Mouse (Mus musculus) kidney, embryonic 16.5 days (tissue): ENCODE measurements around the gene C530008M17Rik. TPM values are rescaled to one million over a fixed set of nuclear protein-coding genes. Genes with fewer than 3 reads are reported as not detected.

Experiments used
- ATAC-seq: fragments of 200-750 bp; cut with Nextera tagmentation; 2 replicates; pipeline ENCODE4 v1.8.0; 2017; ENCODE audit warnings: moderate TSS enrichment; ENCODE audit not compliant: low FRiP score, low TSS enrichment
- H3K27ac ChIP-seq: fragments of 300-500 bp; sonication (generic); 2 replicates; pipeline ENCODE4 v1.5.1; 2014; ENCODE audit warnings: low read length
- H3K27me3 ChIP-seq: fragments of 300-500 bp; sonication (generic); 2 replicates; pipeline ENCODE4 v1.6.1; 2014; ENCODE audit warnings: low read length, control low read depth, mixed read lengths; ENCODE audit not compliant: insufficient read depth
- H3K36me3 ChIP-seq: fragments of 300-500 bp; sonication (generic); 2 replicates; pipeline ENCODE4 v1.6.1; 2014; ENCODE audit warnings: low read length, control low read depth, mixed read lengths; ENCODE audit not compliant: insufficient read depth
- H3K4me1 ChIP-seq: fragments of 300-500 bp; sonication (generic); 2 replicates; pipeline ENCODE4 v1.6.1; 2014; ENCODE audit warnings: low read length, control low read depth, mixed read lengths; ENCODE audit not compliant: insufficient read depth
- H3K4me2 ChIP-seq: fragments of 300-500 bp; sonication (generic); replicated peaks from 2 replicates; pipeline ENCODE4 v1.6.1; 2014; ENCODE audit warnings: low read depth, low read length
- H3K4me3 ChIP-seq: fragments of 300-500 bp; sonication (generic); 2 replicates; pipeline ENCODE4 v1.5.1; 2014; ENCODE audit warnings: mild to moderate bottlenecking, low read length
- H3K9ac ChIP-seq: fragments of 300-500 bp; sonication (generic); replicated peaks from 2 replicates; pipeline ENCODE4 v1.6.1; 2014; ENCODE audit warnings: low read length
- H3K9me3 ChIP-seq: fragments of 300-500 bp; sonication (generic); 2 replicates; pipeline ENCODE4 v1.6.1; 2016; ENCODE audit warnings: low read length, control low read depth
- WGBS: fragments of 180-500 bp; shearing (Covaris S2); extraction: QIAGEN DNeasy Blood & Tissue Kit; methylation state at CpG from one replicate; pipeline ENCODE4 v1.1.7; 2014; 5-methylcytosine and 5-hydroxymethylcytosine counted together
- polyA plus RNA-seq: library from polyadenylated mRNA; unstranded; fragments of >200 nt; fragmentation: Nextera tagmentation; extraction: Ambion mirVana; gene quantifications from 2 replicates; pipeline ENCODE4 v1.2.1, GENCODE M21; 2015

C530008M17Rik gene
- polyA plus RNA-seq = 11.7 and 13.8 TPM in 2 replicates

GRCm38 (mm10) chr5:76656212-76656611 is at the start of gene C530008M17Rik:
C530008M17Rik (plus strand) TSS chr5:76656512.
- Histone ChIP-seq H3K4me1 (peaks cover 9% of the 10 kb centered on the region; the same call in 1 of the 2 replicates), H3K4me3 (peak within 1 kb of the TSS; percentile 81), H3K36me3 (no peaks in the 10 kb centered on the region), H3K9me3 (no peaks in the 10 kb centered on the region), H3K27ac (no peak within 1 kb of the TSS; the same call in 1 of the 2 replicates), H3K27me3 (no peaks in the 10 kb centered on the region), H3K9ac (peak within 1 kb of the TSS; percentile 91), H3K4me2 (peak within 1 kb of the TSS; percentile 96)
- 93% methylated on average over 2 of the region's 2 CpGs for WGBS
- ATAC-seq = no peak

GRCm38 (mm10) chr5:76609702-76610370 is 46.5 kb upstream of the C530008M17Rik start:
- H3K4me2 ChIP-seq = no peak overlapping the region
- no peak overlapping the region for H3K27ac ChIP-seq
- H3K9me3 ChIP-seq = 0 out of 2 replicates have a peak, but pooled peaks cover 4% of the 10 kb centered on the region
- no peak for ATAC-seq
- no peak overlapping the region for H3K4me3 ChIP-seq
- 93% methylated on average over 8 of the region's 8 CpGs for WGBS
- H3K36me3 ChIP-seq = peaks cover 51% of the 10 kb centered on the region
- no peaks in the 10 kb centered on the region for H3K27me3 ChIP-seq
- H3K4me1 ChIP-seq = no peaks in the 10 kb centered on the region
- no peak overlapping the region for H3K9ac ChIP-seq

- H3K4me1 ChIP-seq = no peaks in the 10 kb centered on the region
- H3K4me2 ChIP-seq = no peak overlapping the region
- H3K9me3 ChIP-seq = 0 out of 2 replicates have a peak, but pooled peaks cover 4% of the 10 kb centered on the region
- no peaks in the 10 kb centered on the region for H3K27me3 ChIP-seq
- 86% methylated on average over 6 of the region's 6 CpGs for WGBS
- no peak for ATAC-seq
- no peak overlapping the region for H3K4me3 ChIP-seq
- H3K9ac ChIP-seq = no peak overlapping the region
- peaks cover 55% of the 10 kb centered on the region for H3K36me3 ChIP-seq
- no peak overlapping the region for H3K27ac ChIP-seq
These were observed 43.3 kb upstream of the C530008M17Rik start for GRCm38 (mm10) chr5:76612867-76613499.

GRCm38 (mm10) chr5:76615276-76615675 is 41.0 kb upstream of the C530008M17Rik start:
- WGBS = 93% methylated on average over 8 of the region's 8 CpGs
- no peak overlapping the region for H3K4me2 ChIP-seq
- H3K9me3 ChIP-seq = 0 out of 2 replicates have a peak, but pooled peaks cover 4% of the 10 kb centered on the region
- no peak overlapping the region for H3K27ac ChIP-seq
- no peak overlapping the region for H3K4me3 ChIP-seq
- H3K36me3 ChIP-seq = peaks cover 50% of the 10 kb centered on the region
- no peaks in the 10 kb centered on the region for H3K27me3 ChIP-seq
- no peaks in the 10 kb centered on the region for H3K4me1 ChIP-seq
- no peak for ATAC-seq
- H3K9ac ChIP-seq = no peak overlapping the region

GRCm38 (mm10) chr5:76616196-76616747 is 40.0 kb upstream of the C530008M17Rik start:
- Histone ChIP-seq H3K9ac (no peak overlapping the region), H3K4me2 (no peak overlapping the region), H3K36me3 (peaks cover 46% of the 10 kb centered on the region), H3K4me3 (no peak overlapping the region), H3K9me3 (0 out of 2 replicates have a peak, but pooled peaks cover 4% of the 10 kb centered on the region), H3K27ac (no peak overlapping the region), H3K27me3 (no peaks in the 10 kb centered on the region), H3K4me1 (no peaks in the 10 kb centered on the region)
- 74% methylated on average over 2 of the region's 2 CpGs for WGBS
- ATAC-seq = no peak

- no peaks in the 10 kb centered on the region for H3K4me1 ChIP-seq
- 86% methylated on average over 7 of the region's 7 CpGs for WGBS
- no peak overlapping the region for H3K9ac ChIP-seq
- peaks cover 43% of the 10 kb centered on the region for H3K36me3 ChIP-seq
- H3K27me3 ChIP-seq = no peaks in the 10 kb centered on the region
- no peak overlapping the region for H3K4me3 ChIP-seq
- ATAC-seq = no peak
- no peak overlapping the region for H3K4me2 ChIP-seq
- 0 out of 2 replicates have a peak, but pooled peaks cover 4% of the 10 kb centered on the region for H3K9me3 ChIP-seq
- H3K27ac ChIP-seq = no peak overlapping the region
These were observed 37.6 kb upstream of the C530008M17Rik start for GRCm38 (mm10) chr5:76618750-76619149.

- H3K27me3 ChIP-seq = no peaks in the 10 kb centered on the region
- H3K27ac ChIP-seq = no peak overlapping the region
- H3K36me3 ChIP-seq = peaks cover 21% of the 10 kb centered on the region
- H3K9me3 ChIP-seq = no peaks in the 10 kb centered on the region
- ATAC-seq = no peak
- no peaks in the 10 kb centered on the region for H3K4me1 ChIP-seq
- no peak overlapping the region for H3K9ac ChIP-seq
- 91% methylated on average over 9 of the region's 9 CpGs for WGBS
- no peak overlapping the region for H3K4me3 ChIP-seq
- H3K4me2 ChIP-seq = no peak overlapping the region
These were observed 32.6 kb upstream of the C530008M17Rik start for GRCm38 (mm10) chr5:76623759-76624158.

GRCm38 (mm10) chr5:76627770-76628169 is 28.5 kb upstream of the C530008M17Rik start:
- Histone ChIP-seq H3K27ac (no peak overlapping the region), H3K36me3 (peaks cover 19% of the 10 kb centered on the region), H3K27me3 (no peaks in the 10 kb centered on the region), H3K4me2 (no peak overlapping the region), H3K4me3 (no peak overlapping the region), H3K4me1 (no peaks in the 10 kb centered on the region), H3K9me3 (no peaks in the 10 kb centered on the region), H3K9ac (no peak overlapping the region)
- 79% methylated on average over 1 of the region's 1 CpGs for WGBS
- no peak for ATAC-seq

- Histone ChIP-seq H3K4me1 (no peaks in the 10 kb centered on the region), H3K4me3 (no peak overlapping the region), H3K9ac (no peak overlapping the region), H3K9me3 (0 out of 2 replicates have a peak, but pooled peaks cover 5% of the 10 kb centered on the region), H3K27me3 (no peaks in the 10 kb centered on the region), H3K27ac (no peak overlapping the region), H3K4me2 (no peak overlapping the region), H3K36me3 (peaks cover 37% of the 10 kb centered on the region)
- ATAC-seq = no peak
- 57% methylated on average over 10 of the region's 10 CpGs for WGBS
These were observed 22.3 kb upstream of the C530008M17Rik start for GRCm38 (mm10) chr5:76634012-76634411.
